Mouse (Mus musculus) common myeloid progenitor, adult 5-6 weeks (primary cell): ENCODE measurements around the gene Anapc11. TPM values are rescaled to one million over a fixed set of nuclear protein-coding genes. Genes with fewer than 3 reads are reported as not detected.
A peak's percentile ranks its signal among the peaks of the same experiment; 100 is the strongest.

Source experiments
- ATAC-seq: replicated peaks from 2 replicates; pipeline ENCODE4 v1.8.0; 2016; ENCODE audit warnings: low read depth, mild to moderate bottlenecking, moderate TSS enrichment, inconsistent platforms; ENCODE audit not compliant: poor library complexity, severe bottlenecking
- total RNA-seq: library from RNA; stranded (forward); fragments of 200-1000, 187-1606 nt; gene quantifications from 2 replicates; pipeline ENCODE4 v1.2.3, GENCODE M21; 2017

Anapc11 gene
- total RNA-seq, 1 experiment from 2014 or later = 27.2 TPM

GRCm38 (mm10) chr11:120598990-120599549, 849 bp downstream of the Anapc11 start:
- ATAC-seq = no peak

GRCm38 (mm10) chr11:120600716-120601115, 2.5 kb downstream of the Anapc11 start:
- ATAC-seq = no peak

GRCm38 (mm10) chr11:120603545-120603944, 5.3 kb downstream of the Anapc11 start:
- no peak for ATAC-seq

- no peak for ATAC-seq
These were observed 7.4 kb downstream of the Anapc11 start for GRCm38 (mm10) chr11:120605667-120606066.

- ATAC-seq = no peak
These were observed 8.5 kb downstream of the Anapc11 start for GRCm38 (mm10) chr11:120606764-120607163.

GRCm38 (mm10) chr11:120608241-120609034, 10.2 kb downstream of the Anapc11 start, which contains the start of gene Npb:
TSS of gene Npb (plus strand) at chr11:120608477.
- no peak for ATAC-seq

GRCm38 (mm10) chr11:120609250-120609649, 11.0 kb downstream of the Anapc11 start:
- no peak for ATAC-seq

GRCm38 (mm10) chr11:120610477-120611046, 12.3 kb downstream of the Anapc11 start:
- no peak for ATAC-seq

GRCm38 (mm10) chr11:120612763-120613162, 14.5 kb downstream of the Anapc11 start:
- ATAC-seq = peak; percentile 73

GRCm38 (mm10) chr11:120613481-120613972, 15.3 kb downstream of the Anapc11 start:
- no peak for ATAC-seq

GRCm38 (mm10) chr11:120613976-120614375, 15.8 kb downstream of the Anapc11 start:
- ATAC-seq = no peak

- ATAC-seq = no peak
These were observed 16.9 kb downstream of the Anapc11 start for GRCm38 (mm10) chr11:120615167-120615566.

- no peak for ATAC-seq
These were observed 17.5 kb downstream of the Anapc11 start for GRCm38 (mm10) chr11:120615606-120616203.

GRCm38 (mm10) chr11:120616617-120617294, 18.5 kb downstream of the Anapc11 start:
- ATAC-seq = no peak

- peak; percentile 87 for ATAC-seq
These were observed 19.4 kb downstream of the Anapc11 start, which contains the start of gene Pcyt2 for GRCm38 (mm10) chr11:120617519-120618112. TSS of gene Pcyt2 (minus strand) at chr11:120617936.

GRCm38 (mm10) chr11:120618619-120619535, 20.7 kb downstream of the Anapc11 start:
- ATAC-seq = no peak

- ATAC-seq = no peak
These were observed 22.0 kb downstream of the Anapc11 start for GRCm38 (mm10) chr11:120620195-120620594.

- no peak for ATAC-seq
These were observed 24.6 kb downstream of the Anapc11 start for GRCm38 (mm10) chr11:120622805-120623204.
